Mouse (Mus musculus): ENCODE measurements around the gene Atad3a. TPM values are rescaled to one million over a fixed set of nuclear protein-coding genes. Genes with fewer than 3 reads are reported as not detected.
"Not testable (repeated sequence)": the region's sequence is repeated elsewhere in the genome, so short reads cannot be mapped to it uniquely, and the experiment has no call there.

Atad3a gene
- polyA plus RNA-seq, 1 experiment from 2014 or later = 150 TPM

DNA sequence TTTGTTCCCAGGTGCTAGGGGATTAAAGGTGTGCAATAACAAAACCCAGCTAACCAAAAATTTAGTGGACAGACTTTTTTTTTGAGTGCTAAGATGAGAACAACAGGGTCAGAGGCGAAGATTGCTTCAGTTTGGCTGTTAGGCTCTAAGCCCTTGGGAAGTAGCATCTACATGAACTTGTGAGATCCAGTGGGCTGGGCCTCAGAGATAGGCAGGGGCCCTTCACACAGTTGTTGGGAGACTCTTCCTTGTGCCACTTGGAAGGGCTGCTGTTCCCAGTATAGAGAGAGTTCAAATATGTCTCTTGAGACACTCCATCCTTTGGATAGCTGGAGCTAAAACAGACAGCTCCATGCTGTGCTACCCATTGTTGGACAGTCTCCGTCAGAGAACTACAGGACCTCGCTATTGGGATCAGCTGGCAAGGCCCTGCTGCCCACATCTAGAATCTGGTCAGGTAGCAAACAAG lies 29.2 kb upstream of the Atad3a start, which contains the start of gene Ankrd65:
Gene Ankrd65 (plus strand): TSS at position 419 of the 469 bp plus-strand sequence.
- no peak for ATAC-seq
- H3K4me1 ChIP-seq (ENCODE audit: control insufficient read depth, insufficient read depth, low read length) = 0 out of 2 replicates have a peak, but pooled peaks cover 7% of the 10 kb centered on the region
- H3K4me3 ChIP-seq (ENCODE audit: low read length) = no peak within 1 kb of the TSS
- H3K36me3 ChIP-seq (ENCODE audit: control insufficient read depth, insufficient read depth, low read length) = no peaks in the 10 kb centered on the region
- H3K4me2 ChIP-seq (ENCODE audit: low read depth, low read length) = no peak within 1 kb of the TSS
- H3K27me3 ChIP-seq (replicated peaks; ENCODE audit: control insufficient read depth, insufficient read depth, low read length) = no peaks in the 10 kb centered on the region
- WGBS = 69% methylated on average over 3 of the region's 3 CpGs
- H3K9me3 ChIP-seq (ENCODE audit: control insufficient read depth, low read length) = no peaks in the 10 kb centered on the region
- no peak within 1 kb of the TSS for H3K27ac ChIP-seq (ENCODE audit: low read length)
- H3K9ac ChIP-seq (ENCODE audit: low read depth, low read length) = 0 out of 2 replicates have a peak within 1 kb of the TSS, but pooled peaks have one; percentile 29

- H3K4me2 ChIP-seq (ENCODE audit: low read depth, low read length) = not testable (repeated sequence)
Observed at GRCm38 (mm10) chr4:155788833-155789232, 27.9 kb upstream of the Atad3a start.

DNA sequence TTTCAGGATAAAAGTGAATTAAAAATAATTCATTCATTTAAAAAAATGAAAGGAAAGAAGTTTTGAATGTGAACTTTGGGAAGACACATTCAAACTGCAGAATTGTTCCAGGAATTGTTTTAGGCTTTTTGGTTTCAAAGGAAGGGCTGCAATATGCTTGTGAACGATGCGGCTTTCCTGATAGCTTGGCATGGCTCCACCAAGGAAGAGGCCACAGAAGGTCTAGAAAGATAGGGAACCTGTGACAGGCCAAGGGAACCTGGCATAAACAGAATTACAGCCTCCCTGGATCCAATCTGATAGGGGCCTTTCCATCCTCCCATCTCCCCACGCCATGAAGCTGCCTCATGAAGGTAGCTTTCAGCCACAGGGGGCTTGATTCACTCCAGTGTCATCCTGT lies 27.4 kb upstream of the Atad3a start:
- no peaks in the 10 kb centered on the region for H3K9me3 ChIP-seq (ENCODE audit: control insufficient read depth, low read length)
- no peaks in the 10 kb centered on the region for H3K36me3 ChIP-seq (ENCODE audit: control insufficient read depth, insufficient read depth, low read length)
- H3K27me3 ChIP-seq (replicated peaks; ENCODE audit: control insufficient read depth, insufficient read depth, low read length) = no peaks in the 10 kb centered on the region
- ATAC-seq = no peak
- H3K4me1 ChIP-seq (ENCODE audit: control insufficient read depth, insufficient read depth, low read length) = peaks cover 12% of the 10 kb centered on the region
- no peak overlapping the region for H3K4me3 ChIP-seq (ENCODE audit: low read length)
- no peak overlapping the region for H3K27ac ChIP-seq (ENCODE audit: low read length)
- WGBS = 68% methylated on average over 3 of the region's 3 CpGs
- H3K9ac ChIP-seq (ENCODE audit: low read depth, low read length) = no peak overlapping the region
- H3K4me2 ChIP-seq (ENCODE audit: low read depth, low read length) = no peak overlapping the region

More at GRCm38 (mm10) chr4:155788833-155789232, 27.9 kb upstream of the Atad3a start:
- H3K9ac ChIP-seq (ENCODE audit: low read depth, low read length); ATAC-seq; H3K27me3 ChIP-seq (replicated peaks; ENCODE audit: control insufficient read depth, insufficient read depth, low read length); H3K36me3 ChIP-seq (ENCODE audit: control insufficient read depth, insufficient read depth, low read length); H3K27ac ChIP-seq (ENCODE audit: low read length); H3K4me3 ChIP-seq (ENCODE audit: low read length); H3K9me3 ChIP-seq (ENCODE audit: control insufficient read depth, low read length): not testable (repeated sequence)
- WGBS = 78% methylated on average over 4 of the region's 4 CpGs
- H3K4me1 ChIP-seq (ENCODE audit: control insufficient read depth, insufficient read depth, low read length) = peaks cover 12% of the 10 kb centered on the region

GRCm38 (mm10) chr4:155785819-155786218 lies 24.9 kb upstream of the Atad3a start, which contains the start of gene Tmem88b:
Gene Tmem88b (minus strand): TSS chr4:155785874.
- WGBS = 60% methylated on average over 5 of the region's 5 CpGs
- Histone ChIP-seq H3K4me3 (ENCODE audit: low read length) (peak within 1 kb of the TSS; percentile 76), H3K9ac (ENCODE audit: low read depth, low read length) (peak within 1 kb of the TSS; percentile 91), H3K9me3 (ENCODE audit: control insufficient read depth, low read length) (no peaks in the 10 kb centered on the region), H3K4me1 (ENCODE audit: control insufficient read depth, insufficient read depth, low read length) (peaks cover 15% of the 10 kb centered on the region), H3K4me2 (ENCODE audit: low read depth, low read length) (peak within 1 kb of the TSS; percentile 73), H3K36me3 (ENCODE audit: control insufficient read depth, insufficient read depth, low read length) (no peaks in the 10 kb centered on the region), H3K27me3 (replicated peaks; ENCODE audit: control insufficient read depth, insufficient read depth, low read length) (no peaks in the 10 kb centered on the region), H3K27ac (ENCODE audit: low read length) (peak within 1 kb of the TSS; percentile 97)
- ATAC-seq = no peak

DNA sequence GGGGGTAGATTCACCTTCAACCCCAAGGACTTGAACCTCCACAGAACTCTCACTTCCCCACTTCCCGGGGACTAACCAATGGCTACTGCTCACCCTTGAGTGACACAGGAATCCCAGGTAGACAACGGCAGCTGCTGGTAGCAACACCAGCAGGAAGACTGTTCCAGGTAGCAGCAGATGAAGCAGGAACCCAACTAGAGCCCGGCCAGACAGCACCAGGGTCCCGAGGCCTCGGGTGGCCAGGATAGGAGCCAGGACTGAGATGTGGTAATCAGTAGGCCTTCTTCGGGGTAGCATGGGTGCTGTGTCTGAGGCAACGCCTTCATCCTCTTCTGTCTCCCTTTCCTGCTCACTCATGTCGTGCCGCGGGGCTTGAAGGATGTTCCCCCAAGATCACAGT lies 24.4 kb upstream of the Atad3a start:
- Histone ChIP-seq H3K9me3 (ENCODE audit: control insufficient read depth, low read length) (no peaks in the 10 kb centered on the region), H3K27me3 (replicated peaks; ENCODE audit: control insufficient read depth, insufficient read depth, low read length) (no peaks in the 10 kb centered on the region), H3K27ac (ENCODE audit: low read length) (peak overlapping the region; percentile 23; the same call in 1 of the 2 replicates), H3K9ac (ENCODE audit: low read depth, low read length) (0 out of 2 replicates have a peak overlapping the region, but pooled peaks have one; percentile 24), H3K4me3 (ENCODE audit: low read length) (no peak overlapping the region), H3K36me3 (ENCODE audit: control insufficient read depth, insufficient read depth, low read length) (no peaks in the 10 kb centered on the region), H3K4me2 (ENCODE audit: low read depth, low read length) (no peak overlapping the region), H3K4me1 (ENCODE audit: control insufficient read depth, insufficient read depth, low read length) (peaks cover 16% of the 10 kb centered on the region)
- 83% methylated on average over 10 of the region's 10 CpGs for WGBS
- no peak for ATAC-seq

DNA sequence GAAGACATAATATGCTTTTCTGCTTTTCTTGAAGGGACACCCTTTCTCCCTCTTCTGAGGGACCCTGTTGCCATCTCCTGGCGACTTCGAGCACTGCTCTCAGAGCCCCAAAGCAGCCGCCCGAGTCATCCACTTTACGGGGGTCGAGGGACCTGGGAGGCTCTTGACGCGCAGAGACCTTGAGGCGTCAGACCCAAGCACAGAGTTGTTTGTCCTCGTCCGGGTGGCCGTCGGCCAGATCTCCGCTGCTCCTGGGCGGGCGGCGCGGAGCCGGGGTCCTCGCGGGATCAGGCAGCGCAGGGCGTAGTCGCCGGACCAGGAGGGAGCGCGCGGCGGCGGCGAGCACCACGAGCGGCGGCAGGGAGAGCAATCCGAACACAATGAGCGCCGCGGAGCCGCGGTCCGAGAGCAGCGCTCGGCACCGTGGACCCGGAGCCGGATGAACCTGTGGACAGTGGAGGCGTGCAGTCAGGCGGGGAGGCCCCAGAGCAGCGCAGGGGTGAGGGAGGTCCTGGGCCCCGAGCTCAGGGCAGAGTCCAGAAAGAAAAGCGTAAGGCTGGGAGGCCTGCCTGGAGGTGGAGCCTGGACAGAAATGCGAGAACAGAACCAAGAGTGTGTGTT lies 23.3 kb upstream of the Atad3a start:
- Histone ChIP-seq H3K4me3 (ENCODE audit: low read length) (peak overlapping the region; percentile 76), H3K27ac (ENCODE audit: low read length) (peak overlapping the region; percentile 97), H3K9ac (ENCODE audit: low read depth, low read length) (peak overlapping the region; percentile 91), H3K4me1 (ENCODE audit: control insufficient read depth, insufficient read depth, low read length) (peaks cover 16% of the 10 kb centered on the region), H3K27me3 (replicated peaks; ENCODE audit: control insufficient read depth, insufficient read depth, low read length) (no peaks in the 10 kb centered on the region), H3K36me3 (ENCODE audit: control insufficient read depth, insufficient read depth, low read length) (no peaks in the 10 kb centered on the region), H3K4me2 (ENCODE audit: low read depth, low read length) (peak overlapping the region; percentile 73), H3K9me3 (ENCODE audit: control insufficient read depth, low read length) (no peaks in the 10 kb centered on the region)
- peak; percentile 94 for ATAC-seq
- WGBS = under 1% methylated on average over 52 of the region's 52 CpGs

DNA sequence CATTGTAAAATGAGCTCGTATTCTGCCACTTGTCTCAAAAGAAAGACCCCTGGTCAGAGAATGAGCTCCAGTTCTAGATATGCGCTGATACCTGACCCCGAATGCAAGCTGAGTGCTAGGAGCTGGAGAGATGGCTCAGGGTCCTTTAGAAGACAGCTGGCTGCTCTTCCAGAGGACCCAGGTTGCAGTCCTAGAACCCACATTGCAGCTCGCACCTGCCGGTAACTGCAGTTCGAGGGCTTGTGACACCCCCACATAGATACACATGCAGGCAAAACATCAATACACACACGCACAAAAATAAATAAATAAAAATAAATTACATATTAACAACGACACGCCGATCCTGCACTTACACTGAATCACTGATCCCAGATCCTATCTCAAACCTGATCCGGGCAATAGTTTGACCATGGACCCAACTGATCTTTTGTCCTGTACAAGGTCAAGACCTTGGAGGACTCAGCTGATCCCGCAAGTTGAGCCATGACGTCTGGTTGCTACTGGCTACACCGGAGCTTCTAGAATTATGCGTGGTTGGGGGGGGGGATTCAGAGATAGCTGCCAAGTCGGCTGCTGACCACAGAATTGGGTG lies 22.7 kb upstream of the Atad3a start:
- H3K36me3 ChIP-seq (ENCODE audit: control insufficient read depth, insufficient read depth, low read length) = no peaks in the 10 kb centered on the region
- peak; percentile 5; the same call in 1 of the 2 replicates for ATAC-seq
- peak overlapping the region; percentile 97 for H3K27ac ChIP-seq (ENCODE audit: low read length)
- H3K9ac ChIP-seq (ENCODE audit: low read depth, low read length) = peak overlapping the region; percentile 91
- peak overlapping the region; percentile 73 for H3K4me2 ChIP-seq (ENCODE audit: low read depth, low read length)
- no peaks in the 10 kb centered on the region for H3K9me3 ChIP-seq (ENCODE audit: control insufficient read depth, low read length)
- 30% methylated on average over 16 of the region's 16 CpGs for WGBS
- H3K4me1 ChIP-seq (ENCODE audit: control insufficient read depth, insufficient read depth, low read length) = peaks cover 16% of the 10 kb centered on the region
- H3K27me3 ChIP-seq (replicated peaks; ENCODE audit: control insufficient read depth, insufficient read depth, low read length) = no peaks in the 10 kb centered on the region
- peak overlapping the region; percentile 76 for H3K4me3 ChIP-seq (ENCODE audit: low read length)

DNA sequence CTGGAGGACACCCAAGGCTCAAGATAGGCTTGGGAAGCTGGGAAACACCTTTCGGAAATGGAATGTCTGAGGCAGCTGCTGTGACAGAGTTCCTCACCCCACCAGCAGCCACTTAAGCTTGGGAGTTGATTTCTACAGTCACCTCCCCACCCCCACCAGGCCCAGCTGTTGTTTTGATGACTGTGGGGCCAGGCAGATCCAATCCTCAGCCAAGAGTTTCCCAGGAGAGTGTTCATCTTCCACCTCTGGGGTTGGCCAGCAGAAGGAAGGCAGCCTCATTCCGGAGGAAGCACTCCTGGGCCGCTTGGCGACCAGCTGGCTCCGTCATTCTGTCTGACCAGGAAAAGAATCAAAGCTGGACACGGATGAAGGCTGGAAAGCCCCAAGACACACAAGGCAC lies 20.0 kb upstream of the Atad3a start:
- H3K9me3 ChIP-seq (ENCODE audit: control insufficient read depth, low read length) = no peaks in the 10 kb centered on the region
- WGBS = 33% methylated on average over 6 of the region's 6 CpGs
- no peaks in the 10 kb centered on the region for H3K36me3 ChIP-seq (ENCODE audit: control insufficient read depth, insufficient read depth, low read length)
- no peak for ATAC-seq
- no peak overlapping the region for H3K9ac ChIP-seq (ENCODE audit: low read depth, low read length)
- no peak overlapping the region for H3K4me2 ChIP-seq (ENCODE audit: low read depth, low read length)
- peak overlapping the region; percentile 23; the same call in 1 of the 2 replicates for H3K27ac ChIP-seq (ENCODE audit: low read length)
- no peak overlapping the region for H3K4me3 ChIP-seq (ENCODE audit: low read length)
- peaks cover 27% of the 10 kb centered on the region for H3K4me1 ChIP-seq (ENCODE audit: control insufficient read depth, insufficient read depth, low read length)
- no peaks in the 10 kb centered on the region for H3K27me3 ChIP-seq (replicated peaks; ENCODE audit: control insufficient read depth, insufficient read depth, low read length)

DNA sequence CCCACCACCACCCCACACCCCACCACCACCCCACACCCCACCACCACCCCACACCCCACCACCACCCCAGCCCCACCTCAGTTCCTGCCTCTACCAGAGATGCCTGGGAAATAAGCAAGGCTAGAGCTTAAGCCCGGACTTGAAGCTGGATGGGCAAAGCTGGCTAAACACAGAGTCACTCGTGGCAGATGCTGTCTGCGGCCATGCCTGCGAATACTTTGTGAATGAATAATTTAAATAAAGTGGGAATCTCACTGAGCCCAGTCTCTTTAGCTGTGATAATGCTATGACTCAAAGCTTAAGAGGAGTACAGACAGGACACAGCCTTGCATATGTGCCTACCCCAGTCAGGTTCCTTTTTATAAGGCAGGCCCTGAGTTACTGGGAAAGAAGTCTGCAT lies 18.6 kb upstream of the Atad3a start:
- ATAC-seq = no peak

More for the DNA sequence above, 18.6 kb upstream of the Atad3a start:
- Histone ChIP-seq H3K4me2 (ENCODE audit: low read depth, low read length) (no peak overlapping the region), H3K9ac (ENCODE audit: low read depth, low read length) (no peak overlapping the region), H3K27ac (ENCODE audit: low read length) (no peak overlapping the region), H3K9me3 (ENCODE audit: control insufficient read depth, low read length) (no peaks in the 10 kb centered on the region), H3K36me3 (ENCODE audit: control insufficient read depth, insufficient read depth, low read length) (no peaks in the 10 kb centered on the region), H3K4me3 (ENCODE audit: low read length) (no peak overlapping the region), H3K27me3 (replicated peaks; ENCODE audit: control insufficient read depth, insufficient read depth, low read length) (no peaks in the 10 kb centered on the region), H3K4me1 (ENCODE audit: control insufficient read depth, insufficient read depth, low read length) (peaks cover 26% of the 10 kb centered on the region)
- 84% methylated on average over 4 of the region's 4 CpGs for WGBS
